Mouse (Mus musculus): ENCODE data around the gene Fam110a.

The Fam110a gene

GRCm38 (mm10) chr2:151937893-151938292 lies 42.1 kb downstream of the Fam110a start:
- peak; percentile 28 to 33 for DNase-seq (ENCODE audit: low spot score in 2 of 2)

GRCm38 (mm10) chr2:151930389-151931074 lies 49.5 kb downstream of the Fam110a start:
- DNase-seq (ENCODE audit: low spot score in 2 of 2): peak; percentile 83 to 94

- DNase-seq (ENCODE audit: low spot score in 2 of 2): no peak
Measured at GRCm38 (mm10) chr2:151927103-151927502, 52.9 kb downstream of the Fam110a start.

GRCm38 (mm10) chr2:151925715-151926114 lies 54.3 kb downstream of the Fam110a start:
- no peak for DNase-seq (ENCODE audit: low spot score in 2 of 2)

GRCm38 (mm10) chr2:151924276-151924675 lies 55.7 kb downstream of the Fam110a start:
- no peak for DNase-seq (ENCODE audit: low spot score in 2 of 2)

- no peak for DNase-seq (ENCODE audit: low spot score in 2 of 2)
Measured at GRCm38 (mm10) chr2:151921596-151921995, 58.4 kb downstream of the Fam110a start.

- DNase-seq (ENCODE audit: low spot score in 2 of 2): no peak
Measured at GRCm38 (mm10) chr2:151921068-151921467, 59.0 kb downstream of the Fam110a start.
